Mouse (Mus musculus) liver, postnatal 0 days (tissue): ENCODE measurements around the gene Osbpl3.

Experiments used
- CTCF ChIP-seq: sonication (generic); IDR thresholded peaks from 2 replicates; pipeline ENCODE4 v1.5.1; 2016; ENCODE audit warnings: antibody characterized with exemption, low read depth
- EP300 ChIP-seq: IDR thresholded peaks from 2 replicates; pipeline ENCODE4 v1.6.1; 2016; ENCODE audit warnings: antibody characterized with exemption, low read depth, mild to moderate bottlenecking

DNA sequence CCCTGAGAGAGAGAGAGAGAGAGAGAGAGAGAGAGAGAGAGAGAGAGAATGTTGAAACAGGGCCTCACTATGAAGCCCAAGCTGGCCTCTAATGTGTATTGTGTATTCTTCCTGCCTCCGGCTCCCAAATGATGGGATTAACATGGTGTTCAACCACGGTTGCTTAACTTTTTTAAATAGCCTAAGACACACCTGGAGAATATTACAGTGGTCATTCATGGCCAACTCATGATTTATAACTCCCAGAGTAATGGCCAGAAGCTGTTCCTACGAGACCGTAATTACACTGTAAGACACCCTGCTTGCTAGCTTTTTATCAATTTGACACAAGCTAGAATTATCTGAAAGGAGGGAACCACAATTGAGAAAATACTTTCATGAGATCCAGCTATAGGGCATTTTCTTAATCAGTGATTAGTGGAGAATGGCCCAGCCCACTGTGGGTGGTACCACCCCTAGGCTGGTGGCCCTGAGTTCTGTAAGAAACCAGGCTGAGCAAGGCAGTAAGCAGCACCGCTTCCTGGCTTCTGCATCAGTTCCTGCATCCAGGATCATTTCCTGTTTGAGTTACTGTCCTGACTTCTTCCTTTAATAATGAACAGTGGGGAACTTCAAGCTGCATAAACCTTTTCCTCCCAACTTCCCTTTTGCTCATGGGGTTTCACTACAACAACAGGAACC is 115.6 kb downstream of the Osbpl3 start:
- TF ChIP-seq CTCF: no peak
- no peak for TF ChIP-seq EP300
